Mouse (Mus musculus) embryonic facial prominence, embryonic 13.5 days (tissue): Measurements from ENCODE around the gene Gm28778. TPM values are rescaled to one million over a fixed set of nuclear protein-coding genes. Genes with fewer than 3 reads are reported as not detected.
A peak's percentile ranks its signal among the peaks of the same experiment; 100 is the strongest.
"Not testable (repeated sequence)": the region's sequence is repeated elsewhere in the genome, so short reads cannot be mapped to it uniquely, and the experiment has no call there.

Experiments used
- ATAC-seq: fragments of 200-750 bp; cut with Nextera tagmentation; 2 replicates; pipeline ENCODE4 v1.8.0; 2017; ENCODE audit warnings: low read depth; ENCODE audit not compliant: insufficient number of reproducible peaks, insufficient read depth, low FRiP score, low TSS enrichment
- H3K27ac ChIP-seq: fragments of 300-500 bp; sonication (generic); 2 replicates; pipeline ENCODE4 v1.5.1; 2015; ENCODE audit warnings: moderate library complexity, mild to moderate bottlenecking, inconsistent platforms
- H3K27me3 ChIP-seq: fragments of 300-500 bp; sonication (generic); 2 replicates; pipeline ENCODE4 v1.6.1; 2015; ENCODE audit warnings: mild to moderate bottlenecking, inconsistent platforms
- H3K36me3 ChIP-seq: fragments of 300-500 bp; sonication (generic); 2 replicates; pipeline ENCODE4 v1.6.1; 2015; ENCODE audit warnings: mild to moderate bottlenecking, inconsistent platforms
- H3K4me1 ChIP-seq: fragments of 300-500 bp; sonication (generic); 2 replicates; pipeline ENCODE4 v1.6.1; 2015; ENCODE audit warnings: inconsistent platforms
- H3K4me2 ChIP-seq: fragments of 300-500 bp; sonication (generic); 2 replicates; pipeline ENCODE4 v1.6.1; 2015; ENCODE audit warnings: moderate library complexity, mild to moderate bottlenecking, inconsistent platforms
- H3K4me3 ChIP-seq: fragments of 300-500 bp; sonication (generic); 2 replicates; pipeline ENCODE4 v1.5.1; 2015; ENCODE audit warnings: mild to moderate bottlenecking, inconsistent platforms
- H3K9ac ChIP-seq: fragments of 300-500 bp; sonication (generic); 2 replicates; pipeline ENCODE4 v1.6.1; 2015; ENCODE audit warnings: mild to moderate bottlenecking, inconsistent platforms
- H3K9me3 ChIP-seq: fragments of 300-500 bp; sonication (generic); 2 replicates; pipeline ENCODE4 v1.6.1; 2016; ENCODE audit warnings: inconsistent platforms
- WGBS: fragments of 180-500 bp; shearing (Covaris S2); methylation state at CpG from one replicate; pipeline ENCODE4 v1.1.7; 2015; ENCODE audit warnings: mixed read lengths; 5-methylcytosine and 5-hydroxymethylcytosine counted together
- polyA plus RNA-seq: library from polyadenylated mRNA; unstranded; fragments of >200 nt; fragmentation: Nextera tagmentation; extraction: Ambion mirVana; gene quantifications from 2 replicates; pipeline ENCODE4 v1.2.1, GENCODE M21; 2015

Gm28778 gene
- polyA plus RNA-seq, 1 experiment from 2014 or later: not detected

DNA sequence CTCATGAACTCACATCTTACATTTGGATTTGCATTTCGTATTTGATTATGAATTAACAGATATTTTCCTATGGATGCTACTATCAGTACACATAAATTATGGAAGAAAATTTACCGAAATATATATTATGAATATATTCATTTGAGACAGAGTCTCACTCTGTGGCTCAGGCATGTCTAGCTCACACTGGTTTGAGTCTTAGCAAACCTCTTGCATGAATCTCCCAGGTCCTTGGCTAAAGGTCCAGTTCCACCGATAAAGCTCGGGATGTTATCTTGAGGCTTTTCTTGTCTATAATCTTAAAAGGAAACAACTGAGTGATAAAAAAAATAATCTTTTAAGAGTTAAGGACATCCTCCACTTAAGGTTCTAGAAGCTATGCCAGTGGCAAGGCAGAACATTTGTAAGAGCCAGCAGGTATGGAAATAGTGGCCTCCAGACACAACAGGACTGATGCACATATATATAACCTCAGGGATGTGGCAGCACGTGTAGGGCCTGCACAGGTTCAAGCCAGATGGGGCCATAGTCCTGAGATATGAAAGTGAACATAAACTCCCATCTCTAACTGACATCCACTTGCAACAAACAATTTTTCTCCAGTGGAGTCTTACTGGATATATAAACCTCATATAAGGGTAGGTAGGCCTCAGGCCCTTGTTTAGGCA lies 28.1 kb downstream of the Gm28778 start:
- no peak overlapping the region for H3K4me3 ChIP-seq
- no peak for ATAC-seq
- H3K27me3 ChIP-seq: no peaks in the 10 kb centered on the region
- H3K36me3 ChIP-seq: peaks cover 14% of the 10 kb centered on the region
- no peak overlapping the region for H3K27ac ChIP-seq
- no peaks in the 10 kb centered on the region for H3K9me3 ChIP-seq
- H3K4me2 ChIP-seq: no peak overlapping the region
- no peak overlapping the region for H3K9ac ChIP-seq
- 92% methylated on average over 5 of the region's 5 CpGs for WGBS
- no peaks in the 10 kb centered on the region for H3K4me1 ChIP-seq

DNA sequence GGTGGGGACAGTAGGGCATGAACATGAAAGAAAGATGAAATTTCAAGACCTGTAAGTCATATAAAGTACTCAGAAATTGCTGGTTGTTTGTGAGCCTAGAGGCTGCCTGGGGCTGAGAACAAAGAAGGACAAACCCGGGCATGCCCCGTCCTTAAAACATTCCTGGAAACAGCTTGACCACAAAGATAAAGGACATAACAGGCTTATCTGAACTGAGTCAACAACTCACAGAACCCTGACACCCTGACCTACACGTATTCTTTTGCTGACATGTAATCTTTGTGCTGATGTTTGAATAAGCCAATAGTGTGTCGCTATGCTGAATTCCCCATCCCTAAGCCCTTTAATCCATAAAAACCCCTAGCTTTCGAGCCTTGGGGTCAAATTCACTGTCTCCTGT lies 36.6 kb downstream of the Gm28778 start:
- ATAC-seq, H3K36me3 ChIP-seq, H3K27me3 ChIP-seq, H3K4me1 ChIP-seq, H3K27ac ChIP-seq, H3K9ac ChIP-seq, H3K9me3 ChIP-seq, H3K4me2 ChIP-seq, H3K4me3 ChIP-seq: not testable (repeated sequence)
- 79% methylated on average over 5 of the region's 5 CpGs for WGBS

DNA sequence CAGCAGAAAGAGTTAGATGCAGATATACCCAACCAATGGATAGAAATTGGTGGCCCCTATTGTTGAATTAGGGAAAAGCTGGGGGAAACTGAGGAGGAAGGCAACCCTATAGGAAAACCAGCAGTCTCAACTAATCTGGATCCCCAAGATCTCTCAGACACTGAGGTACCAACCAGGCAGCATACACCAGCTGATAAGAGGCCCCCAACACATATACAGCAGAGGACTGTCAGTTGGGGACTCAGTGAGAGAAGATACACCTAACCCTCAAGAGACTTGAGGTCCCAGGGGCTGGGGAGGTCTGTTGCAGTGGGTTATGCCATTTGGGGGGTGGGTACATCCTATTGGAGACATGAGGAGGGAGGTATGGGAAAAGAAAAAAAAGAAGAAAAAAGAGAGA lies 38.6 kb downstream of the Gm28778 start:
- Histone ChIP-seq H3K9me3 (no peaks in the 10 kb centered on the region), H3K27ac (no peak overlapping the region), H3K36me3 (peaks cover 3% of the 10 kb centered on the region), H3K27me3 (no peaks in the 10 kb centered on the region), H3K9ac (no peak overlapping the region), H3K4me2 (no peak overlapping the region), H3K4me1 (no peaks in the 10 kb centered on the region), H3K4me3 (no peak overlapping the region)
- ATAC-seq: no peak

DNA sequence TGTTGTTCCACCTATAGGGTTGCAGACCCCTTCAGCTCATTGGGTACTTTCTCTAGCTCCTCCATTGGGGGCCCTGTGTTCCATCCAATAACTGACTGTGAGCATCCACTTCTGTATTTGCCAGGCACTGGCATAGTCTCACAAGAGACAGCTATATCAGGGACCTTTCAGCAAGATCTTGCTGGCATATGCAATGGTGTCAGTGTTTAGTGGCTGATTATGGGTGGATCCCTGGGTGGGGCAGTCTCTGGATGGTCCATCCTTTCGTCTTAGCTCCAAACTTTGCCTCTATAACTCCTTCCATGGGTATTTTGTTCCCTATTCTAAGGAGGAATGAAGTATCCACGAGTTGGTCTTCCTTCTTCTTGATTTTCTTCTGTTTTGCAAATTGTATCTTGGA lies 40.5 kb downstream of the Gm28778 start:
- 76% methylated on average over 2 of the region's 2 CpGs for WGBS
- not testable (repeated sequence) for ATAC-seq, H3K4me3 ChIP-seq

DNA sequence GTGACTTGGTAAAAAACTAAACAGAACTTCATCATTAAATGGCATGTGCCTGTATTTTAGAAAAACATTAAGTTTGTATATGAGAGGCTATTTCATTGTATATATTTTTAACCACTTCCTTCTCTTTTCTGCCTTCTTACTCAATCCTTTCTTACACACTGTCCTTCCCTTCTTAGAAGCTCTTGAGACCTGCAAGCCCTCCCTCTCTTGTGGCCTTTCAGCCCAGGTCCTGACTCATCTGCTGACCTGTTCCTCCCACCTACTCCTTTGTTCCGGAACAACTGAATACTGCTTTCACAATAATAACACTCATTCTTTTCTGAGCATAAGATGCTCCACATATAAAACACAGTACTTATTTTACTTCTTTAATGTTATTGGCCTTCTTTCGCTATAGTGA lies 44.2 kb downstream of the Gm28778 start:
- Histone ChIP-seq H3K4me1 (no peaks in the 10 kb centered on the region), H3K4me3 (no peak overlapping the region), H3K9ac (no peak overlapping the region), H3K27ac (no peak overlapping the region), H3K9me3 (peaks cover 12% of the 10 kb centered on the region), H3K4me2 (no peak overlapping the region), H3K36me3 (peaks cover 52% of the 10 kb centered on the region), H3K27me3 (no peaks in the 10 kb centered on the region)
- ATAC-seq: no peak
- 96% methylated on average over 2 of the region's 2 CpGs for WGBS

More for the DNA sequence above, 40.5 kb downstream of the Gm28778 start:
- Histone ChIP-seq H3K9me3 (peaks cover 12% of the 10 kb centered on the region), H3K36me3 (peaks cover 23% of the 10 kb centered on the region)
- H3K27me3 ChIP-seq, H3K9ac ChIP-seq, H3K27ac ChIP-seq, H3K4me1 ChIP-seq, H3K4me2 ChIP-seq: not testable (repeated sequence)

DNA sequence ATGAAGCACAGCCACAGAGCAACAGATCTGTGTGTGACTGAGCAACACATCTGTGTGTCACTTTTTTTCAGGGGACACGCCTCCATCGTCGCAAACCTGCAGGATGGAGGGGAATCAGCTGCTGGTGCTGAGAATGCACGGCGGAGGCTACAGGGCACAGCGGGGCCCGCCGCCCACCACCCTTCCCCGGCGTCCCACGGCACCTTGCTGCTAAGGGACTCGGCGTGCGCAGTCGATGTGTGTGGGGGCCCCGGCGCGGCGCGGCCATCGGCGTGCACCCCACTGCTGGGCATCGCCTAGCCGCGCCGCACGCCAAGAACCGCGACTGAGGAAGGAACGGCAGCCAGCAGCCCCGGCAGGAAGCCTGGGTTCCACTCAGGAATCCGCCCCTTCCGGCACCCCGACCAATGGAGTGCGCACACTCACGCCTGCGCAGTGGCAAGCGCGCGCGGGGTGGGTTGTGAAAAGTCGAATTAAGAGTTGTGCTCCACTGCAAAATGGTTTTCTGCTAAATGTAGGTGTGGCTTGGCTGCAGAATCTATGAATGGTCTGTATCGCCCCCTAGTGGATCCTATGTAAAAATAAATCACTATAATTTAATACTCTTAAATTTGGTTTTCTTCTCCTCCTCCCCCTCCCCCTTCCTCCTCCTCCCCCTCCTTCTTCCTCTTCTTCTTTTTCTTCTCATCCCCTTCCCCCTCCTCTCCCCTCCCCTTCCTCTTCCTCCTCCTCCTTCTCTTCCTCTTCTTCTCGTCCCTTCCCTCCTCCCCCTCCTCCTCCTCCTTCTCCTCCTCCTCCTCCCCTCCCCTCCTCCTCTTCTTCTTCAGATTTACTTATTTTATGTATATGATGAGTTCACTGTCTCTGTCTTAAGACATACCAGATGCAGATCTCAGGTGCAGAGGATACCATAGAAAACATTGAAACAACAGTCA lies 55.7 kb downstream of the Gm28778 start, which contains the start of the genes Asdurf, Gm28551 and Asnsd1:
Asdurf (minus strand) TSS at position 293 of the 935 bp plus-strand sequence.
Gm28551 (minus strand) TSS at position 341 of the 935 bp plus-strand sequence.
Asnsd1 (minus strand) TSS at position 426 of the 935 bp plus-strand sequence.
- Histone ChIP-seq H3K4me1 (peaks cover 8% of the 10 kb centered on the region), H3K4me2 (peak within 1 kb of the TSS; percentile 58), H3K36me3 (peaks cover 24% of the 10 kb centered on the region), H3K9me3 (no peaks in the 10 kb centered on the region; the same call in 1 of the 2 replicates), H3K9ac (peak within 1 kb of the TSS; percentile 93), H3K27ac (peak within 1 kb of the TSS; percentile 87), H3K27me3 (no peaks in the 10 kb centered on the region), H3K4me3 (peak within 1 kb of the TSS; percentile 84)
- peak; percentile 100 for ATAC-seq
- WGBS: under 1% methylated on average over 44 of the region's 44 CpGs

DNA sequence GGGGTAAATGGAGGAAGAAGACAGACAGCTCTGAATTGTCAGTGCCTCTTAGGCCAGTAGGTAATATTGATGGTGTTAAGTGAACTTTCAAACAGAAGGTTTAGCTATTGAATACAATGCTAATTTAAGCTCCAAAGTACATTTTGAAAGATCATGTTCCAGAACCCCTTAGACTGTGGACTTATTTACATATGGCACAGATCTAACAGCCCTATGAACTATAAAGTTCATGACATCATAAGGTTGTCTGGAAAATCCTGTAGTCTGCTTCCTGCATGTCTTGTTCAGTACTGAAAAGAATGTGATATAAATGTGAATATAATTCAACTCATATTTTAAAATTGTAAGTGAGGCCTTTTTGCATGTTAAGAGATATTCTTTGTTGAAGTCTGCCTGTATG lies 62.1 kb downstream of the Gm28778 start:
- Histone ChIP-seq H3K27me3 (no peaks in the 10 kb centered on the region), H3K36me3 (no peaks in the 10 kb centered on the region), H3K4me3 (no peak overlapping the region), H3K4me2 (no peak overlapping the region), H3K4me1 (no peaks in the 10 kb centered on the region), H3K9ac (no peak overlapping the region), H3K9me3 (no peaks in the 10 kb centered on the region; the same call in 1 of the 2 replicates), H3K27ac (no peak overlapping the region)
- ATAC-seq: no peak

Other genes starting within 250 kb of the Gm28778 start
- gene Mstn, start 235.5 kb upstream of the Gm28778 start, polyA plus RNA-seq: 0.72 and 0.77 TPM in 2 replicates
- gene 1700019A02Rik, start 109.5 kb upstream of the Gm28778 start, polyA plus RNA-seq: not detected in 2 replicates
- gene Pms1, start 93 bp upstream of the Gm28778 start, polyA plus RNA-seq: 22.0 and 22.2 TPM in 2 replicates
- 36.3 and 37.0 TPM in 2 replicates for gene Ormdl1, start within 50 bp of the Gm28778 start, polyA plus RNA-seq
- 19.6 and 20.9 TPM in 2 replicates for gene Osgepl1, start 16.5 kb downstream of the Gm28778 start, polyA plus RNA-seq
- gene Asdurf, start 55.5 kb downstream of the Gm28778 start, polyA plus RNA-seq: 10.0 and 25.3 TPM in 2 replicates
- 1.0 and 1.4 TPM in 2 replicates for gene Gm28551, start 55.6 kb downstream of the Gm28778 start, polyA plus RNA-seq
- gene Asnsd1, start 55.6 kb downstream of the Gm28778 start, polyA plus RNA-seq: 80.5 and 86.1 TPM in 2 replicates